Mouse (Mus musculus) bone marrow macrophage, adult 2 months (primary cell): ENCODE measurements at regions not wholly inside any gene's neighbourhood (a gene's known extent, or its start where the extent isn't known, plus 50 kb on each side); places are given as distances from the start of the nearest gene placed in this dataset.

Experiments used
- CTCF ChIP-seq: IDR thresholded peaks from 2 replicates; pipeline ENCODE4 v1.5.1; 2012; ENCODE audit warnings: low read depth, mild to moderate bottlenecking, low read length, moderate library complexity
- POLR2A ChIP-seq: IDR thresholded peaks from 2 replicates; pipeline ENCODE4 v1.6.1; 2012; ENCODE audit warnings: mild to moderate bottlenecking, low read depth, low read length, borderline replicate concordance

DNA sequence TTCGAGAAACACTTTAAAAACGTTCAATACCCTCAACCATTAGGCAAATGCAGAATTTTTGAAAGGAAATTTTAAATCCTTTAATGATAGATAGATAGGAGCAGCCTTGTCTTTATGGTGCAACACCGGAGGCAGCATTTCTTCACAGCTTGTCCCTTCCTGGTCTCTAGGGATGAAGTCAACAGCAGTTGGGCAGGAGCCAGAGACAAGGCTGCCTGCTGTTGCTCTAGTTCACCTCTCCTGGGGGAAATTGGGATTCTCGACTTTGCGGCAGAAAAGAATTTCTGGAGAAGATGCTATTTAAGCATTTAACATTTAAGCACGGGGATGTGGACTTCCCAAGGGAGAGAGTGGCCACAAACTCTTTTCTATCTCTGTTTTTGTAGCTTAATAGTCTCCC is 323.0 kb downstream of the Gja1 start:
- TF ChIP-seq POLR2A (no peak), CTCF (no peak)
